13 mouse cellular contexts compared by ENCODE assay signal in genomic region chr2:93361454-93361853, GRCm38 (mm10). TPM values are rescaled to one million over a fixed set of nuclear protein-coding genes. Genes with fewer than 3 reads are reported as not detected.
A peak's percentile ranks its signal among the peaks of the same experiment; 100 is the strongest.
DNase-seq lines count a peak whose midpoint lies in the region; ATAC-seq and TF ChIP-seq lines count a peak whose summit lies in the region.
"Had no signal": no experiment of that assay in that cellular context is flagged by ENCODE, and none has a peak within 500 bp of the region (broad histone marks: within the 10 kb centered on the region; RNA-seq: fewer than 3 reads in every experiment).

No protein-coding gene starts in this region.

- H3K4me1 ChIP-seq in lung, embryonic 14.5 days (ENCODE audit: insufficient read depth), result no peaks in the 10 kb centered on the region
- H3K4me1 ChIP-seq in limb, embryonic 11.5 days (ENCODE audit: control insufficient read depth, insufficient read depth, low read length), result peaks cover 6% of the 10 kb centered on the region
- H3K4me1 ChIP-seq in midbrain, embryonic 11.5 days (ENCODE audit: control insufficient read depth, insufficient read depth, low read length), result no peaks in the 10 kb centered on the region

- peak; percentile 44; the same call in 1 of the 2 replicates for ATAC-seq in lung, embryonic 14.5 days (ENCODE audit: insufficient read depth)
- ATAC-seq in limb, embryonic 11.5 days (ENCODE audit: insufficient number of reproducible peaks, low FRiP score, low TSS enrichment, low read depth), result 0 out of 2 replicates have a peak, but pooled peaks have one; percentile 40
- no peak for ATAC-seq in midbrain, embryonic 11.5 days (ENCODE audit: low FRiP score)

- H3K4me2 ChIP-seq in lung, embryonic 14.5 days, result no peak overlapping the region
- no peak overlapping the region for H3K4me2 ChIP-seq in limb, embryonic 11.5 days (ENCODE audit: low read depth, severe bottlenecking)
- no peak overlapping the region for H3K4me2 ChIP-seq in midbrain, embryonic 11.5 days
- H3K4me2 ChIP-seq: hindbrain, embryonic 13.5 days; neural tube, embryonic 15.5 days had no signal

- no peak overlapping the region for H3K9ac ChIP-seq in lung, embryonic 14.5 days
- H3K9ac ChIP-seq in limb, embryonic 11.5 days (ENCODE audit: low read length), result no peak overlapping the region
- H3K9ac ChIP-seq in midbrain, embryonic 11.5 days (ENCODE audit: low read length), result no peak overlapping the region
- H3K9ac ChIP-seq: hindbrain, embryonic 13.5 days; neural tube, embryonic 15.5 days had no signal

- no peak overlapping the region for H3K27ac ChIP-seq in lung, embryonic 14.5 days (ENCODE audit: low read depth)
- H3K27ac ChIP-seq in limb, embryonic 11.5 days (replicated peaks; ENCODE audit: low read depth, low read length), result no peak overlapping the region
- H3K27ac ChIP-seq in midbrain, embryonic 11.5 days (ENCODE audit: low read depth, low read length), result no peak overlapping the region
- H3K27ac ChIP-seq: hindbrain, embryonic 13.5 days; neural tube, embryonic 15.5 days had no signal

- DNase-seq in lung, embryonic 14.5 days, result peak; percentile 29
- no peak for DNase-seq in lung, adult 18-20 months
- peak; percentile 58 for DNase-seq in embryo, embryonic 11 days
- DNase-seq in limb, embryonic 11.5 days (ENCODE audit: low spot score), result peak; percentile 58
- peak; percentile 30 for DNase-seq in yolk sac, embryonic 10.5 days (ENCODE audit: low spot score)
- DNase-seq in lung, postnatal 36 days, result no peak
- no peak for DNase-seq in spleen, postnatal 4 days (ENCODE audit: low spot score in 2 of 2)
- no peak for DNase-seq in midbrain, embryonic 11.5 days (ENCODE audit: low spot score, missing footprints)
- DNase-seq: cerebellum, postnatal 14 days; lung, postnatal 14 days had no signal

- TF ChIP-seq CTCF in lung, embryonic 14.5 days (IDR thresholded peaks at IDR 0.05; ENCODE audit: low read depth), result no peak

- WGBS in lung, embryonic 14.5 days, result 10% methylated on average over 5 of the region's 5 CpGs
- 3% methylated on average over 5 of the region's 5 CpGs for WGBS in limb, embryonic 11.5 days
- WGBS in midbrain, embryonic 11.5 days, result 39% methylated on average over 5 of the region's 5 CpGs

- H3K36me3 ChIP-seq in lung, embryonic 14.5 days (ENCODE audit: insufficient read depth), result no peaks in the 10 kb centered on the region
- H3K36me3 ChIP-seq in limb, embryonic 11.5 days (ENCODE audit: control insufficient read depth, insufficient read depth, low read length), result no peaks in the 10 kb centered on the region
- no peaks in the 10 kb centered on the region for H3K36me3 ChIP-seq in midbrain, embryonic 11.5 days (ENCODE audit: control insufficient read depth, insufficient read depth, low read length)
- H3K36me3 ChIP-seq: hindbrain, embryonic 13.5 days; neural tube, embryonic 15.5 days had no signal

- H3K4me3 ChIP-seq in lung, embryonic 14.5 days (ENCODE audit: low read depth, low read length), result no peak overlapping the region
- H3K4me3 ChIP-seq in limb, embryonic 11.5 days (ENCODE audit: low read depth, low read length), result no peak overlapping the region
- no peak overlapping the region for H3K4me3 ChIP-seq in midbrain, embryonic 11.5 days (ENCODE audit: low read depth, low read length)
- H3K4me3 ChIP-seq: erythroblast, embryonic 14.5 days; hindbrain, embryonic 13.5 days; neural tube, embryonic 15.5 days had no signal

- no peaks in the 10 kb centered on the region for H3K9me3 ChIP-seq in lung, embryonic 14.5 days (ENCODE audit: low read depth, low read length)
- H3K9me3 ChIP-seq in limb, embryonic 11.5 days (ENCODE audit: control insufficient read depth, low read length), result no peaks in the 10 kb centered on the region
- H3K9me3 ChIP-seq in midbrain, embryonic 11.5 days (ENCODE audit: control insufficient read depth, low read length), result no peaks in the 10 kb centered on the region
- H3K9me3 ChIP-seq: hindbrain, embryonic 13.5 days; neural tube, embryonic 15.5 days had no signal

- H3K27me3 ChIP-seq in lung, embryonic 14.5 days (ENCODE audit: insufficient read depth, low read length), result no peaks in the 10 kb centered on the region
- no peaks in the 10 kb centered on the region for H3K27me3 ChIP-seq in limb, embryonic 11.5 days (ENCODE audit: control insufficient read depth, insufficient read depth, low read length)
- no peaks in the 10 kb centered on the region for H3K27me3 ChIP-seq in midbrain, embryonic 11.5 days (ENCODE audit: control insufficient read depth, insufficient read depth, low read length)
- H3K27me3 ChIP-seq: hindbrain, embryonic 13.5 days; neural tube, embryonic 15.5 days had no signal

RNA-seq across cellular contexts. Expression of gene Tspan18, which starts 27.1 kb away (rescaled TPM):
- 36.8 and 39.9 TPM in 2 replicates for polyA plus RNA-seq in lung, embryonic 14.5 days (2014; fragmentation: Nextera tagmentation; extraction: Ambion mirVana)
- polyA plus RNA-seq in limb, embryonic 11.5 days (2014; fragmentation: Nextera tagmentation; extraction: Ambion mirVana), result 23.1 and 29.8 TPM in 2 replicates
- polyA plus RNA-seq in midbrain, embryonic 11.5 days (2014; fragmentation: Nextera tagmentation; extraction: Ambion mirVana), result 47.9 and 48.7 TPM in 2 replicates

Comparison
In these comparisons a context has a peak if more than half of its experiments do, and no peak if none do; other contexts are left out.
1. DNase-seq: peak in lung, embryonic 14.5 days (single experiment), embryo, embryonic 11 days (single experiment), limb, embryonic 11.5 days (single experiment) and yolk sac, embryonic 10.5 days (single experiment); none in lung, adult 18-20 months (0 of 2), lung, postnatal 36 days (single experiment), spleen, postnatal 4 days (0 of 2) and midbrain, embryonic 11.5 days (single experiment).